Mouse (Mus musculus): ENCODE results near the gene Trip11.
A peak's percentile ranks its signal among the peaks of the same experiment; 100 is the strongest.

Trip11 gene

GRCm38 (mm10) chr12:101821596-101821995 is 91.5 kb downstream of the Trip11 start:
- no peak for DNase-seq (ENCODE audit: low read depth)

GRCm38 (mm10) chr12:101819570-101819969 is 93.5 kb downstream of the Trip11 start:
- no peak for DNase-seq (ENCODE audit: low read depth)

GRCm38 (mm10) chr12:101818608-101819370 is 94.3 kb downstream of the Trip11 start, which contains the start of gene Fbln5:
TSS of gene Fbln5 (minus strand) at chr12:101819055.
- peak; percentile 78 for DNase-seq (ENCODE audit: low read depth)

GRCm38 (mm10) chr12:101818246-101818607 is 94.8 kb downstream of the Trip11 start:
- DNase-seq (ENCODE audit: low read depth), result no peak

GRCm38 (mm10) chr12:101816810-101817209 is 96.3 kb downstream of the Trip11 start:
- no peak for DNase-seq (ENCODE audit: low read depth)

- no peak for DNase-seq (ENCODE audit: low read depth)
Observed at GRCm38 (mm10) chr12:101815796-101816195, 97.3 kb downstream of the Trip11 start.

GRCm38 (mm10) chr12:101814423-101814822 is 98.6 kb downstream of the Trip11 start:
- no peak for DNase-seq (ENCODE audit: low read depth)

GRCm38 (mm10) chr12:101811181-101811580 is 101.9 kb downstream of the Trip11 start:
- no peak for DNase-seq (ENCODE audit: low read depth)

- DNase-seq (ENCODE audit: low read depth), result peak; percentile 91
Observed at GRCm38 (mm10) chr12:101810515-101810914, 102.6 kb downstream of the Trip11 start.

- DNase-seq (ENCODE audit: low read depth), result peak; percentile 92
Observed at GRCm38 (mm10) chr12:101807400-101807799, 105.7 kb downstream of the Trip11 start.

- no peak for DNase-seq (ENCODE audit: low read depth)
Observed at GRCm38 (mm10) chr12:101802445-101802844, 110.6 kb downstream of the Trip11 start.

- no peak for DNase-seq (ENCODE audit: low read depth)
Observed at GRCm38 (mm10) chr12:101801744-101802143, 111.3 kb downstream of the Trip11 start.

GRCm38 (mm10) chr12:101801051-101801450 is 112.0 kb downstream of the Trip11 start:
- DNase-seq (ENCODE audit: low read depth), result no peak

- no peak for DNase-seq (ENCODE audit: low read depth)
Observed at GRCm38 (mm10) chr12:101798189-101798922, 114.7 kb downstream of the Trip11 start.

GRCm38 (mm10) chr12:101794458-101794857 is 118.6 kb downstream of the Trip11 start:
- no peak for DNase-seq (ENCODE audit: low read depth)

- DNase-seq (ENCODE audit: low read depth), result no peak
Observed at GRCm38 (mm10) chr12:101793221-101793621, 119.8 kb downstream of the Trip11 start.

GRCm38 (mm10) chr12:101792684-101793083 is 120.4 kb downstream of the Trip11 start:
- DNase-seq (ENCODE audit: low read depth), result no peak

GRCm38 (mm10) chr12:101789767-101790166 is 123.3 kb downstream of the Trip11 start:
- DNase-seq (ENCODE audit: low read depth), result no peak

- DNase-seq (ENCODE audit: low read depth), result no peak
Observed at GRCm38 (mm10) chr12:101789250-101789649, 123.8 kb downstream of the Trip11 start.

Data from fibroblast of lung, adult 2 months (primary cell).